In genomic region chr5:16187931-16188330, GRCm38 (mm10) we compare ENCODE assay signal across 16 mouse cellular contexts.
DNase-seq lines count a peak whose midpoint lies in the region; ATAC-seq and TF ChIP-seq lines count a peak whose summit lies in the region.
"Had no signal": no experiment of that assay in that cellular context is flagged by ENCODE, and none has a peak within 500 bp of the region (broad histone marks: within the 10 kb centered on the region; RNA-seq: fewer than 3 reads in every experiment).

No protein-coding gene starts in this region.

- intact Hi-C loops in gastrocnemius, adult 2 months (cut with DNase I), result no loop called here
- intact Hi-C loops in left cerebral cortex, postnatal 4 days (cut with DNase I), result no loop called here

- H3K9me3 ChIP-seq in kidney, embryonic 16.5 days (ENCODE audit: low read length), result no peaks in the 10 kb centered on the region
- H3K9me3 ChIP-seq: G1E; limb, embryonic 15.5 days had no signal

- H3K9ac ChIP-seq in kidney, embryonic 16.5 days (replicated peaks; ENCODE audit: low read length), result no peak overlapping the region
- H3K9ac ChIP-seq: limb, embryonic 15.5 days had no signal

- no peak overlapping the region for H3K4me3 ChIP-seq in gastrocnemius, adult 2 months
- no peak overlapping the region for H3K4me3 ChIP-seq in kidney, embryonic 16.5 days (ENCODE audit: low read length)
- H3K4me3 ChIP-seq: heart, adult 2 months; limb, embryonic 15.5 days had no signal

- 47% methylated on average over 3 of the region's 3 CpGs for WGBS in kidney, embryonic 16.5 days

- no peaks in the 10 kb centered on the region for H3K27me3 ChIP-seq in kidney, embryonic 16.5 days (ENCODE audit: insufficient read depth, low read length)
- H3K27me3 ChIP-seq: limb, embryonic 15.5 days had no signal

- peak overlapping the region; percentile 44 for H3K27ac ChIP-seq in gastrocnemius, adult 2 months
- no peak overlapping the region for H3K27ac ChIP-seq in kidney, embryonic 16.5 days (ENCODE audit: low read length)
- H3K27ac ChIP-seq: heart, adult 2 months; limb, embryonic 15.5 days had no signal

- peak; percentile 18 for DNase-seq in gastrocnemius, adult 2 months
- DNase-seq in gastrocnemius, postnatal 4 days (ENCODE audit: low spot score in 2 of 2), result no peak
- peak; percentile 15 for DNase-seq in kidney, adult 9 months
- peak; percentile 26 for DNase-seq in adrenal gland, postnatal 14 days
- peak; percentile 21 for DNase-seq in lung, postnatal 10 days
- no peak for DNase-seq in left cerebral cortex, postnatal 4 days
- DNase-seq in cerebellum, postnatal 4 days (ENCODE audit: low spot score in 2 of 2), result no peak
- DNase-seq: cerebellum, adult 9-11 months; layer of hippocampus, postnatal 36 days; right cerebral cortex, postnatal 4 days had no signal

- H3K36me3 ChIP-seq in kidney, embryonic 16.5 days (ENCODE audit: insufficient read depth, low read length), result no peaks in the 10 kb centered on the region
- H3K36me3 ChIP-seq: G1E; limb, embryonic 15.5 days had no signal

- TF ChIP-seq CTCF in gastrocnemius, adult 2 months (IDR thresholded peaks at IDR 0.05), result no peak

- no peaks in the 10 kb centered on the region for H3K4me1 ChIP-seq in kidney, embryonic 16.5 days (ENCODE audit: insufficient read depth, low read length)
- H3K4me1 ChIP-seq: limb, embryonic 15.5 days had no signal

- no peak overlapping the region for H3K4me2 ChIP-seq in kidney, embryonic 16.5 days (replicated peaks; ENCODE audit: low read depth, low read length)
- H3K4me2 ChIP-seq: limb, embryonic 15.5 days had no signal

- ATAC-seq in kidney, embryonic 16.5 days (ENCODE audit: low FRiP score, low TSS enrichment), result no peak
- ATAC-seq: intestine, postnatal 0 days; midbrain, embryonic 16.5 days had no signal

Comparison
In these comparisons a context has a peak if more than half of its experiments do, and no peak if none do; other contexts are left out.
1. DNase-seq: peak in gastrocnemius, adult 2 months (single experiment), kidney, adult 9 months (single experiment), adrenal gland, postnatal 14 days (single experiment) and lung, postnatal 10 days (single experiment); none in gastrocnemius, postnatal 4 days (0 of 2), left cerebral cortex, postnatal 4 days (single experiment) and cerebellum, postnatal 4 days (0 of 2).